Mouse (Mus musculus): ENCODE data around the gene Rftn2. TPM values are rescaled to one million over a fixed set of nuclear protein-coding genes. Genes with fewer than 3 reads are reported as not detected.

The Rftn2 gene
- total RNA-seq, 2 experiments from 2014 or later = 32.0 to 33.8 TPM

- no peak for DNase-seq (ENCODE audit: extremely low spot score in 1 of 2, low spot score in 1 of 2)
Measured at GRCm38 (mm10) chr1:55212771-55213170, 13.8 kb downstream of the Rftn2 start.

GRCm38 (mm10) chr1:55211081-55211480 lies 15.5 kb downstream of the Rftn2 start:
- DNase-seq (ENCODE audit: extremely low spot score in 1 of 2, low spot score in 1 of 2) = no peak

- no peak for DNase-seq (ENCODE audit: extremely low spot score in 1 of 2, low spot score in 1 of 2)
Measured at GRCm38 (mm10) chr1:55210202-55210965, 16.2 kb downstream of the Rftn2 start.

- DNase-seq (ENCODE audit: extremely low spot score in 1 of 2, low spot score in 1 of 2) = no peak
Measured at GRCm38 (mm10) chr1:55208500-55209140, 18.0 kb downstream of the Rftn2 start.

- no peak for DNase-seq (ENCODE audit: extremely low spot score in 1 of 2, low spot score in 1 of 2)
Measured at GRCm38 (mm10) chr1:55207561-55207960, 19.0 kb downstream of the Rftn2 start.

GRCm38 (mm10) chr1:55205808-55206327 lies 20.7 kb downstream of the Rftn2 start:
- DNase-seq (ENCODE audit: extremely low spot score in 1 of 2, low spot score in 1 of 2) = no peak

- peak; percentile 15 to 18 for DNase-seq (ENCODE audit: extremely low spot score in 1 of 2, low spot score in 1 of 2)
Measured at GRCm38 (mm10) chr1:55201850-55202752, 24.5 kb downstream of the Rftn2 start.

- no peak for DNase-seq (ENCODE audit: extremely low spot score in 1 of 2, low spot score in 1 of 2)
Measured at GRCm38 (mm10) chr1:55198719-55199118, 27.9 kb downstream of the Rftn2 start.

GRCm38 (mm10) chr1:55196327-55197003 lies 30.1 kb downstream of the Rftn2 start:
- no peak for DNase-seq (ENCODE audit: extremely low spot score in 1 of 2, low spot score in 1 of 2)

GRCm38 (mm10) chr1:55195021-55195420 lies 31.6 kb downstream of the Rftn2 start:
- no peak for DNase-seq (ENCODE audit: extremely low spot score in 1 of 2, low spot score in 1 of 2)

- DNase-seq (ENCODE audit: extremely low spot score in 1 of 2, low spot score in 1 of 2) = no peak
Measured at GRCm38 (mm10) chr1:55194064-55194915, 32.3 kb downstream of the Rftn2 start.

GRCm38 (mm10) chr1:55193316-55193715 lies 33.3 kb downstream of the Rftn2 start:
- peak in 1 of 2 experiments; percentile 15 for DNase-seq (ENCODE audit: extremely low spot score in 1 of 2, low spot score in 1 of 2)

- peak in 1 of 2 experiments; percentile 38 for DNase-seq (ENCODE audit: extremely low spot score in 1 of 2, low spot score in 1 of 2)
Measured at GRCm38 (mm10) chr1:55192824-55193223, 33.8 kb downstream of the Rftn2 start.

GRCm38 (mm10) chr1:55192015-55192414 lies 34.6 kb downstream of the Rftn2 start:
- DNase-seq (ENCODE audit: extremely low spot score in 1 of 2, low spot score in 1 of 2) = no peak

- no peak for DNase-seq (ENCODE audit: extremely low spot score in 1 of 2, low spot score in 1 of 2)
Measured at GRCm38 (mm10) chr1:55186592-55187210, 39.9 kb downstream of the Rftn2 start.

GRCm38 (mm10) chr1:55185718-55186117 lies 40.9 kb downstream of the Rftn2 start:
- DNase-seq (ENCODE audit: extremely low spot score in 1 of 2, low spot score in 1 of 2) = no peak

- no peak for DNase-seq (ENCODE audit: extremely low spot score in 1 of 2, low spot score in 1 of 2)
Measured at GRCm38 (mm10) chr1:55182392-55182791, 44.2 kb downstream of the Rftn2 start.

- DNase-seq (ENCODE audit: extremely low spot score in 1 of 2, low spot score in 1 of 2) = no peak
Measured at GRCm38 (mm10) chr1:55179917-55180566, 46.5 kb downstream of the Rftn2 start.

All from layer of hippocampus, postnatal 25 days (tissue).